Mouse (Mus musculus) erythroblast, embryonic 14.5 days (primary cell): ENCODE data around the gene Nxpe3.

Source experiments
- GATA1 ChIP-seq: IDR thresholded peaks from 2 replicates; pipeline ENCODE4 v1.6.1; 2012; ENCODE audit warnings: low read length, inconsistent platforms, mixed read lengths
- TAL1 ChIP-seq: IDR thresholded peaks from 3 replicates; pipeline ENCODE4 v1.6.1; 2012; ENCODE audit warnings: low read length, inconsistent platforms, mixed read lengths

DNA sequence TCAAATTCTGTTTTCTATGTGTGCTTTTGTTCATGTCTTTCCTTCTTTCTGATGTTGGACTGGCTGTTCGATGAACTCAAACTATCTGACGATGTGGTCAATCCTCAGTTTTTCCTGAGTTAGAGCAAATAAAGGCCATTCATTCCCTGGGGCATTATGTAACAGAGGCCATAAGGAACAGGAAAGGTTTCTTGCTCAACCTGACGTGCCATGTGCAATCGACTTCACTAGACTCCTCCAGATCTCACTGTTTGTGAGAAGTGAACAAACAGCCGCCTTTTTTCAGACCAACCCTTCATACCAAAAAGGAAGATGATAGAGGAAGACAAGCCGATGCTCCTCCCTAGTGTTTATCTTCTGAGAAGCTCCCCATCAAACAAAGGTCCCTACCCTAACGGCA lies 104.8 kb downstream of the Nxpe3 start:
- TF ChIP-seq GATA1 (no peak), TAL1 (no peak)
